Mouse (Mus musculus): ENCODE measurements at regions not wholly inside any gene's neighbourhood (a gene's known extent, or its start where the extent isn't known, plus 50 kb on each side); places are given as distances from the start of the nearest gene placed in this dataset.

- TF ChIP-seq CTCF (IDR thresholded peaks at IDR 0.05; ENCODE audit: borderline replicate concordance, insufficient read depth, low read length) (no peak), POLR2A (IDR thresholded peaks at IDR 0.05; ENCODE audit: low read depth, low read length) (no peak)
These were observed 107.1 kb upstream of the Pou3f3 start for GRCm38 (mm10) chr1:42588499-42588898.
